Mouse (Mus musculus) mature B cell (primary cell): ENCODE measurements around the gene Il1a.

Experiments
- in situ Hi-C: fragments of 300-500 bp; cut with MboI; formaldehyde crosslinking; loops from 2 replicates; pipeline ENCODE4 v1.14.3; 2019

Il1a gene

DNA sequence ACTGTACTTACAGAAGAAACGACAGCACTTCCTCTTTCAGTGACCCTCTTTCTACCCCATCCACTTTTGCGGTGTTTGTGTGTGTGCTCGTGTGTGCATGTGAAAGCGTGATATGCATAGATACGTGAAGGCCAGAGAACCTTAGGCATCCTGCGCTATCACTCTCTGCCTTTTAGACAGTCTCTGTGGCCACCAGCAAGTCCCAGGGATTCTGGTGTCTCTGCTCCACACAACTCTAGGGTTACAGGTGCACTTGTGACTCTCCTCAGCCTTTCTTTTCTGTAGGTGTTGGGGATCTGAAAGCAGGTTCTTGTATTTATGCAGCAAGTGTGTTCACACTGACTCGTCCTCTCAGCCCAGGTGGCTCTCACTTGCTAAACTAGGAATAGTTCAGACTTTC lies 44.5 kb downstream of the Il1a start:
- in situ Hi-C loops, result loop anchor here (25.0 kb wide), 1 partner anchor 328 kb away; the partner anchor contains the start of gene Zc3h8

DNA sequence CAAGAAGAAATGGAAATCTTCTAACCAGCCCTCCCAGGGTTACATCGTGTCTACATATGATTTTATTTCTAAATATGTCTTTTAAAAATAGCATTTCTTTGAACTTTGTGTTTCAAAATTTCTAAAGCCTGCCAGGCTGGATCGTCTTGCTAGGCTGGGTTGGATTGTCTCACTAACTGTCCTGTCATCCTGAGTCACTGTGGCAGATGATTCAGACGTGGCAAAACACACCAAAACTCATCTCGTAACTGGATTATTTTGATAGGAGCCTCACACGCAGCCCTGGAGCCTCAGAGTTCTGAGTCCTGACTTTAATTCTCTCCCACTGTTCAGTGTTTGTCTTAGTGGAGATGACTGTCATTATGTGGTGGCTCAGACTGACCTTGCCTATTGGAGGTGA lies 46.7 kb downstream of the Il1a start:
- in situ Hi-C loops, result loop anchor here (25.0 kb wide), 1 partner anchor 326 kb away; the partner anchor contains the start of gene Zc3h8

DNA sequence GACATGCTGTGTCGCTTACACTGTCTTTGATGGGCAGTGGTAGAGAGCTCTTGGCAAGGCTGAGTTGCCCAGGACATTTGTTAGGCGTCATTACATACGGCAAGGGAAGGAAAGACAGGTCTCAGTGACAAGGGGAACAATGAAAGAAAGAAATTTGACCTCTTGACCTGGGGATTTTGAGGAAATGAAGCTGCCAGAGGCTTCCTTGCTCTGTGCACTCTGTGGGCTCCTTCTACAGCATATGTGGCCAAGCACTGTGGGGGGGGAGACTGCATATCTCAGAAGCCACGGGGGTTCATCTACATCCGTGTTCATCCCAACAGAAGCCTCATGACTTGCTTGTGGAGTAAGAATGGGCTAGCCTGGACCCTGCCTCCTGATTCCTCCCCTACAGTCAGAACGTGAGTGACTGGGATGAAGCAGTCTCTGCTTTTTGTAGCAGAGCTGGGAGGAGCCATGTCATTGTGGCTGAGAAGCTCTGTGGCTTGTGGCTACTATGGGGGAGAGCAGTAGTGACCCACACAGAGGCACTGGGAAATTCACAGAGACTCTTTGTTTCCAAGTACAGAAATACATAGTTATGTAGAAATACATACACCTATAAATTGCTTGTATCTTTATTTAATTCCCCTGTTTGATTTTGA lies 48.5 kb downstream of the Il1a start:
- in situ Hi-C loops, result loop anchor here (25.0 kb wide), 1 partner anchor 324 kb away; the partner anchor contains the start of gene Zc3h8

DNA sequence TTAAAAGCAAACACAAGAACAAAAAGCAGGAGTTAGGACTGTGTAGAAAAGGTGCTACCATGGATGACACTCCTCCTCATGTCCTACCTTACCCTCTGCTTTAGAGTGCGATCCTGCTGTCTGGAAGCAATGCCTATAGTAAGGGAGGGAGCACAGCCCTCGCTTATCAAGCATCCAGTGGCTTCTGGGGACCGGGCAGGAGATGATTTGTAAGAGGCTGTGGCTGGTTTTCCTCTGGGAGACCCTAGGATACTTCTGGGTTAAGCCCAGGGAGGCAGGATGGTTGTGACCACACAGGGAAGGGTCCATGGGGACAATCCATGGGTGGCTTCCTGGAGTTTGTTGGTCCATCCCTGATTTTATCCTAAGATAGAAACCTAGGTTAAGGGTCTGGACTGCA lies 49.1 kb downstream of the Il1a start:
- in situ Hi-C loops, result loop anchor here (25.0 kb wide), 1 partner anchor 323 kb away; the partner anchor contains the start of gene Zc3h8

DNA sequence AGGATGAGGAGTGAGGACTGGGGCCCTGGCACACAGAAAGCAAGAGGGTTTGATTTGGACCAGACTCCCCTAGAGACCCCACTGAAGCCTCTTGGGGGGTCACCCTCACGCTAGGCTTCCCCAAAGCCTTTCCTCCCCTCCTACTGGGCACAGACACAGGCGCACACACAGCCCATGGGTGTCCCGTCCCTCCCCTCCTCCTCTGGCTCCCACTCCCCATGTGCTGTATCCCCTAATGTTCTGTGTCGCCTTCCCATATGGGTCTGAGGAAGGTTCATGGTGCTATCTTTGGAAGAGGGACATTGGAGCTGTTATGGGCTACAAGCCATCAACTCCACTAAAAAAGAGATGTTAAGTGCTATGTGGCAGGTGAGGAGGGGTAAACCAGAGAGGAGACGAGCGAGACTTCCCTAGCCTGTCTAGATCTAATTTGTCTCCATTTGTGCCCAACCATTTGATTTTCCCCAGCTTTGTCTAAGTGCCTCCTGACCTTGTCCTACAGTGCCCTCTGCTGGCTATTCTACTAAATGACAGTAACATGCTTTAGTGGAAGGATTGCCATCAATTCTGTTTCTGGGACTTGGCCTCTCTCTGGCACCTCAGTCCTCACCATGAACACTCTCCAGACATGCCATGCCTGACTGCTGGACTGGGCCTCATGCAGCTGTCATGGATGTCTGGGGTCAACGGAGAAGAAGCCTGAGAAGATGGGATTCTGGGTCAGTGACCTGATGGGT lies 51.1 kb downstream of the Il1a start:
- in situ Hi-C loops, result loop anchor here (10.0 to 25.0 kb wide), 2 partner anchors 84 to 321 kb away; partner anchors contain the start of gene Zc3h8

DNA sequence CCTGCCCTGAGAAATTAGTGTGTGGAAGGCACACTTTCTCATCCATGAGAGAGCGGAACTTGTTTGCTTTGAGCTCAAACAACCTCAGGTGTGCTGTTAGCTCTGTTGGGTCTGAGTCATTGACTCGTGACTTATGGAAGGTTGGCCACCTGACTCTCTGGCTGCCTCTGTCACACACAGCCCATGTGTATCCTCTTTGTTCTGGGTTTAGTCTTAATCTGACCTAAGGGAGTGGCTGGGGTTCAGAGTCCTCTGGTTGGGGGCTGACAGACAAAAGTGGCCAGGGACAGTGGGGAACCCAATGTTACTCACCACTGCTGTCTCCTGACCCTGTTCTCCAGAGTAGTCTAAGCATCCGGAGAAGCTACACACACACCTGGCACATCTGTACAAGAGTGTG lies 51.7 kb downstream of the Il1a start:
- in situ Hi-C loops, result loop anchor here (10.0 to 25.0 kb wide), 2 partner anchors 83 to 321 kb away; partner anchors contain the start of gene Zc3h8

DNA sequence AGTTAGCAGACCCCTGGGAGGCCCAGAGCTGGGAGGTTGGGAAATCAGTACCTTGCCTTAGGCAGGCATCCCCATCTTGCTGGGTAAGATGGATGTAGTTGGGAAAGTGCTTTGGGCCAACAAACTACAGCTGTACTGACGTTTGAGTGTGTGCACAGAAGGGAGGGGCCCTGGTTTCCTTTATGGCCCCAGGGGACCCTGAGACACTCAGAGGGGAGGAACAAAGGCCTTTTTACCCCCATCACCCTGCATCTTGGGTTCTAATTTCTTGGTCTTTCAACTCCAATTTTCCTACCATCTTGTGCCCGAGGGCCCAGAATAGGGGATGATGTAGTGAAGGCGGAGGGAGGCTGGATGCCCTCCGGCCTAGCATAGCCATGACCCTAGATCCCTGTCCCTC lies 53.8 kb downstream of the Il1a start:
- in situ Hi-C loops, result loop anchor here (10.0 to 25.0 kb wide), 2 partner anchors 81 to 319 kb away; partner anchors contain the start of gene Zc3h8

DNA sequence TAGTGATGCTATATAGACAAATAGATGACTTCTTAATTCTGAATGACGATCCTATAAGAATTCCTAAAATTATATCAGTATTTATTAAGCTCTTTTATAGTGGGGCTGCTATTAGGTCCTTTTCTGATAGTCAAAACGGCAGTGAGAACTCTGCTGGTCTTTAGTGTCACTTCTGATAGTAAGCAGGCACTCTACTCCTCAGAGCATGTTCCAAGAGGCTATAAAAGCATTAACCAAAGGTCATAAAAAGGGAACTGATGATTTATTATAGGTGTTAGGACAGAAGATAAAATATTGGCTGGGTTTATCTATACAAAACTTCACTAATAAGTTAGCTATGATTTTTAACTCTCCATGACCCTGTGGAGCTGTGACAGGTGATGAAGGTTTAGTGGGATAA lies 55.7 kb downstream of the Il1a start:
- in situ Hi-C loops, result loop anchor here (10.0 to 25.0 kb wide), 2 partner anchors 79 to 317 kb away; partner anchors contain the start of gene Zc3h8

DNA sequence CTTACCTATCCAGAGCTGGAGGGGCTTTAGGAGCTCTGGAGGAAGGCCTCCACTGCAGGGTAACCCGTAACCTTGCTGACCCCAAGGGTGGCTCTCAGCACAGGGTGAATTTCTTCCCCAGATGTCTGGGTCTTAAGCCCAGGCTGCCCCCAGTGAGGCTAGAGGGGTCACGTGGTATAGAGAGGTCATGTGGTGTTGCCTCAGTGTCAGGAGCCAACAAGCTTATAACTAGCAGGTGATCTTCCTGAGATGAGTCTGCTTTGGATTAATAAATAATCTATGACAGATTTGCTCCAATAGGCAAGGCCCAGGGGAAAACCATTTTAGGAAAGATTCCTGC lies 56.2 kb downstream of the Il1a start:
- in situ Hi-C loops, result loop anchor here (10.0 to 25.0 kb wide), 2 partner anchors 79 to 316 kb away; partner anchors contain the start of gene Zc3h8

DNA sequence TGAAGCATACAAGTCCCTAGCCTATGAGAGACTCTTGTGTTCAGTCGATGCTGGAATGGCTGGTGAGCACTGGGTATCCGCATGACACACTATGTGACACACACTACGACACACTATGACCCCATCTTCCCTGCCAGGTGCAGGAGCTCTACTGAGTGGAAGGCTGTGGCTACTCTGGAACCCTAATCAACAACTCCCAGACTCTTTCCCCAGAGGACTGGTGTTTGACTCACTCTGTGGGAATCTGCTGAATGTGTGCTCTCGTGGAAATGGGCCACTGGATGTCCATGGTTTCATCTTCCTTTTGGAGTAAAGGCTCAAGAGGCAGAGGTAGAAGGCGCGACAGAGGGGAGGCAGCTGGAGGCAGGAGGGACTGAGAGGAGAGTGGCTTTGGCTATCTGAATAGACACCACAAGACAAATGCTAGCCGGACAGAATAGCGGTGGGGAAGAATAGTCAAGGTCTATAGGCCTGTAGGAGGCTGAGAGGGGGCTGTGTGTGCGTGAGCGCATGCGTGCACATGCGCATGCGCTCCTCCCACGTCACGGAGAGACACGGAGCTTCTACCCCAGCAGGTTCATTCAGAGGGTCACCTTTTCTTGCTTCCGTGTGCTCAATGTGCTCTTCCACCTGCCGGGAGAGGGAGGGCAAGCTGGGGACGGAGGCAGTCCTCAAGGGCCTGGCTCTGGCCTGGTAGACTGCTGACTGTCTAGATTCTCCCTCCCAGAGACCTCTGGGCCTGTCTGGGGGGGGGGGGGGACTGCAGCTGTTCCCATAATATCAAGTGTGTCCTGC lies 56.7 kb downstream of the Il1a start:
- in situ Hi-C loops, result loop anchor here (10.0 to 25.0 kb wide), 2 partner anchors 78 to 316 kb away; partner anchors contain the start of gene Zc3h8
